Mouse (Mus musculus) liver, embryonic 11.5 days (tissue): ENCODE measurements around the gene Gtf2ird2. TPM values are rescaled to one million over a fixed set of nuclear protein-coding genes. Genes with fewer than 3 reads are reported as not detected.

ENCODE experiments used
- ATAC-seq: fragments of 200-750 bp; cut with Nextera tagmentation; replicated peaks from 2 replicates; pipeline ENCODE4 v1.8.0; 2017; ENCODE audit warnings: moderate number of reproducible peaks, mild to moderate bottlenecking, moderate TSS enrichment, moderate library complexity; ENCODE audit not compliant: low FRiP score
- DNase-seq: peaks from one replicate; pipeline ENCODE4 v3.0.0-alpha.2; 2017; ENCODE audit warnings: low spot score
- H3K27ac ChIP-seq: fragments of 300-500 bp; sonication (generic); 2 replicates; pipeline ENCODE4 v1.5.1; 2014; ENCODE audit warnings: mild to moderate bottlenecking, low read depth, low read length, control low read depth
- H3K27me3 ChIP-seq: fragments of 300-500 bp; sonication (generic); replicated peaks from 2 replicates; pipeline ENCODE4 v1.6.1; 2014; ENCODE audit warnings: low read length, mixed read lengths; ENCODE audit not compliant: control insufficient read depth, insufficient read depth
- H3K36me3 ChIP-seq: fragments of 300-500 bp; sonication (generic); 2 replicates; pipeline ENCODE4 v1.6.1; 2014; ENCODE audit warnings: mild to moderate bottlenecking, low read length, moderate library complexity, mixed read lengths; ENCODE audit not compliant: control insufficient read depth, insufficient read depth
- H3K4me1 ChIP-seq: fragments of 300-500 bp; sonication (generic); replicated peaks from 2 replicates; pipeline ENCODE4 v1.6.1; 2014; ENCODE audit warnings: low read length, mixed read lengths; ENCODE audit not compliant: control insufficient read depth, insufficient read depth
- H3K4me2 ChIP-seq: fragments of 300-500 bp; sonication (generic); 2 replicates; pipeline ENCODE4 v1.6.1; 2014; ENCODE audit warnings: mild to moderate bottlenecking, control low read depth, moderate library complexity
- H3K4me3 ChIP-seq: fragments of 300-500 bp; sonication (generic); 2 replicates; pipeline ENCODE4 v1.5.1; 2014; ENCODE audit warnings: low read depth, low read length, control low read depth
- H3K9ac ChIP-seq: fragments of 300-500 bp; sonication (generic); 2 replicates; pipeline ENCODE4 v1.6.1; 2014; ENCODE audit warnings: low read depth, low read length, control low read depth
- H3K9me3 ChIP-seq: fragments of 300-500 bp; sonication (generic); 2 replicates; pipeline ENCODE4 v1.6.1; 2016; ENCODE audit warnings: low read length, inconsistent platforms, mixed read lengths; ENCODE audit not compliant: control insufficient read depth
- WGBS: fragments of 180-500 bp; shearing (Covaris S2); extraction: QIAGEN DNeasy Blood & Tissue Kit; methylation state at CpG from one replicate; pipeline ENCODE4 v1.1.7; 2014; 5-methylcytosine and 5-hydroxymethylcytosine counted together
- polyA plus RNA-seq: library from polyadenylated mRNA; unstranded; fragments of >200 nt; fragmentation: Nextera tagmentation; extraction: Ambion mirVana; gene quantifications from 2 replicates; pipeline ENCODE4 v1.2.1, GENCODE M21; 2014

The Gtf2ird2 gene
- polyA plus RNA-seq, 1 experiment from 2014 or later: 5.9 TPM

GRCm38 (mm10) chr5:134270566-134270965 is 86.7 kb downstream of the Gtf2ird2 start:
- H3K9me3 ChIP-seq: no peaks in the 10 kb centered on the region
- H3K27ac ChIP-seq: no peak overlapping the region
- H3K27me3 ChIP-seq: no peaks in the 10 kb centered on the region
- DNase-seq (no peak), ATAC-seq (no peak)
- 93% methylated on average over 4 of the region's 4 CpGs for WGBS
- no peak overlapping the region for H3K4me3 ChIP-seq
- peaks cover 55% of the 10 kb centered on the region for H3K36me3 ChIP-seq
- no peak overlapping the region for H3K9ac ChIP-seq
- H3K4me1 ChIP-seq: no peaks in the 10 kb centered on the region
- H3K4me2 ChIP-seq: no peak overlapping the region

DNA sequence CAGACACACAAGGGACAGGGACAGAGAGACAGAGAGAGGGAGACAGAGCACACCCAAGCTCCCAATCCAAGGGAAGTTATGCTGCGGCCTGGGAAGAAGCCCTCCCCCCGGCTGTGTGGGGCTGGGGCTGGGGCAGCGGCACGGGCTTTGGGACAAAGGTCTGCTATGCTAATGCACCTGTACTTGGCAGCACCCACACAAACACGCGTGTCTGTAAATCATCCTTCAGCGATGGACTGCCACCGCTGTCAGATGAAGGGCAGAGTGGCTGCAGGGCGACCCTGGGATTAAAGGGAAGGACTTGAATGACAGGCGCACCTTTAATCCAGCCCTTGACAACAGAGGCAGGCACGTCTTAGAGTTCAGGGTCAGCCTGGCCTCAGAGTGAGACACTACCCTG is 87.6 kb downstream of the Gtf2ird2 start:
- H3K4me1 ChIP-seq: no peaks in the 10 kb centered on the region
- DNase-seq (no peak), ATAC-seq (no peak)
- H3K27me3 ChIP-seq: no peaks in the 10 kb centered on the region
- H3K9ac ChIP-seq: no peak overlapping the region
- no peaks in the 10 kb centered on the region for H3K9me3 ChIP-seq
- H3K4me3 ChIP-seq: no peak overlapping the region
- WGBS: 90% methylated on average over 11 of the region's 11 CpGs
- no peak overlapping the region for H3K27ac ChIP-seq
- H3K4me2 ChIP-seq: no peak overlapping the region
- peaks cover 51% of the 10 kb centered on the region for H3K36me3 ChIP-seq

DNA sequence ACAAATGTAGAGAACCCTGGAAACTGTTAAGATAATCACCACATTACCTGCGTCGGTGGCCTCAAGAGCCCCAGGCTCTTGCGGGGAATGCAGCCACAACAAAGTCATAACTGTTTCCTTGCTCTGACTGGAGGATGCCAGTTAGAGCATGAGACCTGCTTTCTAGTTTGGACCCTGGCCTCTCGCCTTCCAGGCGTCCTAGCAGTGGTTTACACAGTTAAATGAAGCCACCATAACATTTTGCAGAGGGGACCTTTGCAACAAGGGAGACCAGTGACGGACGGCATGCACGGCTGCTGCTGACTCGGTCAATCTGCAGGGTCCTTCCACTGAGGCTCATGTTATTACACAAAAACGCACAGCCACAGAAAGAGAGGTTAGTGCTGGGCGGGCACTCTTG is 88.9 kb downstream of the Gtf2ird2 start:
- H3K4me2 ChIP-seq: no peak overlapping the region
- H3K4me1 ChIP-seq: no peaks in the 10 kb centered on the region
- DNase-seq: no peak
- ATAC-seq: no peak
- H3K9ac ChIP-seq: no peak overlapping the region
- H3K4me3 ChIP-seq: no peak overlapping the region
- peaks cover 49% of the 10 kb centered on the region for H3K36me3 ChIP-seq
- no peak overlapping the region for H3K27ac ChIP-seq
- 90% methylated on average over 11 of the region's 11 CpGs for WGBS
- no peaks in the 10 kb centered on the region for H3K27me3 ChIP-seq
- no peaks in the 10 kb centered on the region for H3K9me3 ChIP-seq

- WGBS: 88% methylated on average over 8 of the region's 8 CpGs
- no peak for ATAC-seq
- Histone ChIP-seq H3K9ac (no peak overlapping the region), H3K27ac (no peak overlapping the region), H3K4me1 (no peaks in the 10 kb centered on the region), H3K36me3 (peaks cover 51% of the 10 kb centered on the region), H3K4me2 (no peak overlapping the region), H3K9me3 (no peaks in the 10 kb centered on the region), H3K4me3 (no peak overlapping the region), H3K27me3 (no peaks in the 10 kb centered on the region)
- no peak for DNase-seq
Measured at GRCm38 (mm10) chr5:134273761-134274160, 89.9 kb downstream of the Gtf2ird2 start.

Other genes with a start within 250 kb of the Gtf2ird2 start
- gene Castor2, start 84.3 kb upstream of the Gtf2ird2 start, polyA plus RNA-seq: 1.8 and 2.1 TPM in 2 replicates
- gene Rcc1l, start 7.2 kb upstream of the Gtf2ird2 start, polyA plus RNA-seq: 39.1 and 43.8 TPM in 2 replicates
- gene Ncf1, start 45.6 kb downstream of the Gtf2ird2 start, polyA plus RNA-seq: 9.3 and 11.7 TPM in 2 replicates
- 108 and 115 TPM in 2 replicates for gene Gtf2i, start 130.7 kb downstream of the Gtf2ird2 start, polyA plus RNA-seq